Mouse (Mus musculus) liver, embryonic 14.5 days (tissue): ENCODE results near the gene Enah. TPM values are rescaled to one million over a fixed set of nuclear protein-coding genes. Genes with fewer than 3 reads are reported as not detected.

ENCODE experiments used
- ATAC-seq: fragments of 200-750 bp; cut with Nextera tagmentation; 2 replicates; pipeline ENCODE4 v1.8.0; 2017; ENCODE audit warnings: moderate number of reproducible peaks, mild to moderate bottlenecking, moderate library complexity; ENCODE audit not compliant: insufficient read depth
- DNase-seq, 3 experiments: peaks; one replicate each; pipeline ENCODE4 v3.0.0-alpha.2; 2012 to 2013; ENCODE audit warnings: low read depth in 3 of 3, low spot score in 3 of 3
- H3K27ac ChIP-seq: fragments of 300-500 bp; sonication (generic); 2 replicates; pipeline ENCODE4 v1.5.1; 2014; ENCODE audit warnings: moderate library complexity, mild to moderate bottlenecking, control low read depth, inconsistent platforms
- H3K27me3 ChIP-seq: fragments of 300-500 bp; sonication (generic); 2 replicates; pipeline ENCODE4 v1.6.1; 2014; ENCODE audit warnings: mild to moderate bottlenecking, low read length, moderate library complexity; ENCODE audit not compliant: control insufficient read depth, insufficient read depth
- H3K36me3 ChIP-seq: fragments of 300-500 bp; sonication (generic); replicated peaks from 2 replicates; pipeline ENCODE4 v1.6.1; 2014; ENCODE audit warnings: low read depth; ENCODE audit not compliant: control insufficient read depth, insufficient read depth
- H3K4me1 ChIP-seq, 2 experiments: fragments of 200-500 bp in 1 of 2; fragments of 300-500 bp in 1 of 2; sonication (generic) in 1 of 2; replicated peaks; 2 replicates each; pipeline ENCODE4 v1.6.1; 2012 to 2014; ENCODE audit warnings: antibody characterized with exemption in 1 of 2, inconsistent platforms in 1 of 2, low read length in 1 of 2; ENCODE audit not compliant: control insufficient read depth in 2 of 2, insufficient read depth in 2 of 2
- H3K4me2 ChIP-seq: fragments of 300-500 bp; sonication (generic); 2 replicates; pipeline ENCODE4 v1.6.1; 2014; ENCODE audit warnings: low read depth, mild to moderate bottlenecking, control low read depth, moderate library complexity
- H3K4me3 ChIP-seq, 2 experiments: fragments of 200-500 bp in 1 of 2; fragments of 300-500 bp in 1 of 2; sonication (generic) in 1 of 2; 2 replicates each; pipeline ENCODE4 v1.5.1; 2012 to 2014; ENCODE audit warnings: low read depth in 2 of 2, low read length in 2 of 2, mild to moderate bottlenecking in 2 of 2, control low read depth in 1 of 2, inconsistent platforms in 1 of 2, moderate library complexity in 1 of 2; ENCODE audit not compliant: insufficient read depth in 1 of 2
- H3K9ac ChIP-seq: fragments of 300-500 bp; sonication (generic); replicated peaks from 2 replicates; pipeline ENCODE4 v1.6.1; 2014; ENCODE audit warnings: mild to moderate bottlenecking, control low read depth, moderate library complexity
- H3K9me3 ChIP-seq: fragments of 300-500 bp; sonication (generic); 2 replicates; pipeline ENCODE4 v1.6.1; 2016; ENCODE audit warnings: low read length, mixed read lengths; ENCODE audit not compliant: control insufficient read depth
- CTCF ChIP-seq: IDR thresholded peaks from 2 replicates; pipeline ENCODE4 v1.5.1; 2016; ENCODE audit warnings: antibody characterized with exemption, low read depth, control low read depth
- EP300 ChIP-seq: IDR thresholded peaks from 2 replicates; pipeline ENCODE4 v1.6.1; 2016; ENCODE audit warnings: antibody characterized with exemption, low read depth
- WGBS: fragments of 180-500 bp; shearing (Covaris S2); extraction: QIAGEN DNeasy Blood & Tissue Kit; methylation state at CpG from one replicate; pipeline ENCODE4 v1.1.7; 2014; ENCODE audit not compliant: insufficient replicate concordance; 5-methylcytosine and 5-hydroxymethylcytosine counted together
- polyA plus RNA-seq, 2 experiments: library from polyadenylated mRNA; depleted of rRNA in 1 of 2; stranded (reverse) in 1 of 2; unstranded in 1 of 2; fragments of >200 nt; fragmentation: Nextera tagmentation in 1 of 2; extraction: Ambion mirVana in 1 of 2; gene quantifications; 2 replicates each; pipeline versions ENCODE4 v1.2.1 to v1.2.3; 2012 to 2014

The Enah gene
- polyA plus RNA-seq, 2 experiments, result 0.44 to 0.99 TPM

- TF ChIP-seq CTCF, result no peak
- TF ChIP-seq EP300, result no peak
- Histone ChIP-seq H3K9me3 (no peaks in the 10 kb centered on the region), H3K4me2 (no peak overlapping the region), H3K27ac (no peak overlapping the region), H3K4me3 (no peak overlapping the region), H3K36me3 (no peaks in the 10 kb centered on the region), H3K27me3 (no peaks in the 10 kb centered on the region), H3K4me1 (no peaks in the 10 kb centered on the region), H3K9ac (no peak overlapping the region)
- ATAC-seq (no peak), DNase-seq (no peak)
- 33% methylated on average over 1 of the region's 1 CpGs for WGBS
Measured at GRCm38 (mm10) chr1:181958392-181958791, 61.4 kb downstream of the Enah start.

- 63% methylated on average over 2 of the region's 2 CpGs for WGBS
- no peaks in the 10 kb centered on the region for H3K4me1 ChIP-seq
- no peaks in the 10 kb centered on the region for H3K9me3 ChIP-seq
- H3K4me2 ChIP-seq, result no peak overlapping the region
- no peak for DNase-seq
- no peaks in the 10 kb centered on the region for H3K36me3 ChIP-seq
- H3K27ac ChIP-seq, result no peak overlapping the region
- no peak overlapping the region for H3K4me3 ChIP-seq
- H3K27me3 ChIP-seq, result no peaks in the 10 kb centered on the region
- ATAC-seq, result no peak
- TF ChIP-seq CTCF (no peak), EP300 (no peak)
- no peak overlapping the region for H3K9ac ChIP-seq
Measured at GRCm38 (mm10) chr1:181957736-181958135, 62.1 kb downstream of the Enah start.

GRCm38 (mm10) chr1:181953547-181953946, 66.2 kb downstream of the Enah start:
- H3K4me1 ChIP-seq, result no peaks in the 10 kb centered on the region
- H3K4me2 ChIP-seq, result no peak overlapping the region
- H3K4me3 ChIP-seq, result no peak overlapping the region
- H3K9me3 ChIP-seq, result no peaks in the 10 kb centered on the region
- ATAC-seq (no peak), DNase-seq (no peak)
- TF ChIP-seq CTCF (no peak), EP300 (no peak)
- no peak overlapping the region for H3K27ac ChIP-seq
- H3K9ac ChIP-seq, result no peak overlapping the region
- no peaks in the 10 kb centered on the region for H3K27me3 ChIP-seq
- H3K36me3 ChIP-seq, result no peaks in the 10 kb centered on the region

- DNase-seq (no peak), ATAC-seq (no peak)
- Histone ChIP-seq H3K4me1 (no peaks in the 10 kb centered on the region), H3K27me3 (no peaks in the 10 kb centered on the region), H3K4me2 (no peak overlapping the region), H3K36me3 (no peaks in the 10 kb centered on the region), H3K4me3 (no peak overlapping the region), H3K27ac (no peak overlapping the region), H3K9me3 (no peaks in the 10 kb centered on the region), H3K9ac (no peak overlapping the region)
- 49% methylated on average over 5 of the region's 5 CpGs for WGBS
- TF ChIP-seq EP300, result no peak
- no peak for TF ChIP-seq CTCF
Measured at GRCm38 (mm10) chr1:181951266-181951665, 68.5 kb downstream of the Enah start.

- H3K36me3 ChIP-seq, result no peaks in the 10 kb centered on the region
Measured at GRCm38 (mm10) chr1:181950721-181951120, 69.1 kb downstream of the Enah start.

GRCm38 (mm10) chr1:181948191-181948590, 71.6 kb downstream of the Enah start:
- DNase-seq, result no peak
- WGBS, result 67% methylated on average over 3 of the region's 3 CpGs
- H3K27me3 ChIP-seq, result no peaks in the 10 kb centered on the region
- H3K9me3 ChIP-seq, result no peaks in the 10 kb centered on the region
- H3K4me2 ChIP-seq, result no peak overlapping the region
- no peak overlapping the region for H3K4me3 ChIP-seq
- H3K4me1 ChIP-seq, result no peaks in the 10 kb centered on the region
- H3K9ac ChIP-seq, result no peak overlapping the region
- TF ChIP-seq CTCF (no peak), EP300 (no peak)
- ATAC-seq, result no peak
- no peaks in the 10 kb centered on the region for H3K36me3 ChIP-seq
- H3K27ac ChIP-seq, result no peak overlapping the region

More at GRCm38 (mm10) chr1:181950721-181951120, 69.1 kb downstream of the Enah start:
- Histone ChIP-seq H3K27me3 (no peaks in the 10 kb centered on the region), H3K27ac (no peak overlapping the region), H3K4me2 (no peak overlapping the region), H3K4me3 (no peak overlapping the region), H3K9me3 (no peaks in the 10 kb centered on the region), H3K9ac (no peak overlapping the region), H3K4me1 (no peaks in the 10 kb centered on the region)
- ATAC-seq (no peak), DNase-seq (no peak)
- 71% methylated on average over 9 of the region's 9 CpGs for WGBS
- TF ChIP-seq CTCF (no peak), EP300 (no peak)
